Mouse (Mus musculus): ENCODE data around the gene Camk1d.

- no peak for TF ChIP-seq POLR2A (IDR thresholded peaks at IDR 0.05; ENCODE audit: borderline replicate concordance, control insufficient read depth, low read depth, low read length)
- TF ChIP-seq CTCF (IDR thresholded peaks at IDR 0.05; ENCODE audit: control insufficient read depth, insufficient read depth, low read length): no peak
These were observed 36.6 kb upstream of the Camk1d start for GRCm38 (mm10) chr2:5750872-5751271.

Data from bone marrow, adult 2 months (tissue).